Mouse (Mus musculus): ENCODE measurements around the gene Prkag2. TPM values are rescaled to one million over a fixed set of nuclear protein-coding genes. Genes with fewer than 3 reads are reported as not detected.

The Prkag2 gene
- total RNA-seq, 2 experiments from 2014 or later = 12.3 to 20.6 TPM

DNA sequence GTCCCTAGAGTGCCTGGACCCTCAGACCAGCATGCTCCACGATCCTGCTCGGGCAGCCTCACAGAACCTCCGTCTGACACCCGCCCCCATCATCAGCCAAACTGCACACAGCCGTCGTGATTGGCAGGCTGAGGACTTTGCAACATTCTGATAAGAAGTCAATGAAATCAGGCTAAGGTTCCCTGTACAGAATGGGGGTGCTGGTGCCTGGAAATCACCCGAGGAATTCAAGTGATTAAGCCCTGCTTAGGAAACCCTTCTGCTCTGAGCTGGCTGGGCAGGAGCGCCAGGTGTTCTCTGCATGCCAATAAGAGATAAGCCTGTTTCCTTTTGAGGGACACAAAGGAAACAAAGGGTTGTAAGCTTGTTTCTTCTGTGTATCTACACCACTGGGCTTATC lies 131.7 kb downstream of the Prkag2 start:
- no peak for DNase-seq

- DNase-seq = no peak
These were observed 132.4 kb downstream of the Prkag2 start for GRCm38 (mm10) chr5:24967898-24968535.

GRCm38 (mm10) chr5:24963776-24964175 lies 136.7 kb downstream of the Prkag2 start:
- peak; percentile 29 for DNase-seq

GRCm38 (mm10) chr5:24960791-24961190 lies 139.7 kb downstream of the Prkag2 start:
- peak; percentile 77 for DNase-seq

- no peak for DNase-seq
These were observed 140.7 kb downstream of the Prkag2 start for GRCm38 (mm10) chr5:24959758-24960157.

GRCm38 (mm10) chr5:24958596-24958995 lies 141.8 kb downstream of the Prkag2 start:
- no peak for DNase-seq

DNA sequence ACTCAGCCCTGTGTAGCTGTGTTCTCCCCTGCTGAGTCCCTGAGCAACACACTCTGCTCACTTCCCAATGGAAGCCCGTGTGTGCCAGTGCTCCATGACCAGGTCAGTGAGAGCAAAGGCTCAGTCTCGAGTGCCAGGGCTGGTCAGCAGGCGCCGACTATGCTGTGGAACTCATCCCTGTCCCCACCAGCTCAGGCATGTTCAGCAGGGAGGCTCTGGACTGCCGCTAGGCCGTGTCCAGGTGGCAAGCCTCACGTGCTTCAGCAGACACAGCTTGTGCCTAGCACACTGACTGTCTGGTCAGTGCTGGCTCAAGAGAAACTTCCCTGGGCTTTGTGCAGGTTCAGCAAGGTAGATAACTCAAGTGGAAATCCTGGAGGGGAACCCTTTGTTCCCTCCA lies 143.6 kb downstream of the Prkag2 start:
- DNase-seq = no peak

DNA sequence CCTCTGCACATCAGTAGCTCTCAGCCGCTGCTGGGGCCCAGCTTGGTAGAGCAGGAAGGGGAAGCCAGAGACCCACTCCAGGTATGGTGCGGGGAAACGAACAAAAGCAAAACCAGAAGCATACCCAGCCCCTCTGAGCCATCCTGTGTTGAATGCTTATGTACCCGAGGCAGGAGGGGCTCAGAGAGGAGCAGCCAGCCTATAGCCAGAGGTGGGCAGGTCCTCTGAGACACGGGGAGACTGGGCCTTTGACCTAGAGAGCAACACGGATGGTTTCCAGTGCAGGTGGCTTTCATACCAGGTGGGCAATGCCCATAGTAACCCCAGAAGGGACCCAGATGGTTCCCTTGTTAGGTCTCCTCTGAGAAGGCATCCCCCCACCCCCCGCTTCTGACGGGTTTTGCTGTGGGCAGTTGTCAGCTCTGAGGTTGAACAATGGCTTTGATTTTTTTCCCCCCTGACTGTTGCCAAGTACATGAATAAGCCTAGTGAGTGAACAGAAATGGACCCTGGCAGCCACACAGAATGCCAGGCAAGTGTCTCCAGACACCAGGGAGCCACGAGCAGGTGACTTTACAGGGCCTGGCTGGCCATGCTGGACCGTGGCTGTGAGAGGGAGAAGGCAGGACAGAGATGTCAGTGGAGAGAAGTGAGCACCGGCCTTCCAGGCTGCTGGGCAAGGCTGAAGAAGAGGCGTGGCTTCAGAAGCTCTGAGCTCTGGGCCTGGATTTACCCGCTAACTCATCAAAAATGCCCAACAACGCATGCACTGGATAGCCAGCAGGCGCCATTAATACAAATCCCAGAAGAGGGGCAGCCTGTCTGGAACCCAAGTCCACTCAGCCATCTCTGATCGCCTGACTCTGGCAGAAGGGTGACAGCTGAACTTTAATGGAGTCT lies 147.3 kb downstream of the Prkag2 start:
- DNase-seq = no peak

- DNase-seq = no peak
These were observed 148.2 kb downstream of the Prkag2 start for GRCm38 (mm10) chr5:24952212-24952611.

GRCm38 (mm10) chr5:24950891-24951574 lies 149.4 kb downstream of the Prkag2 start:
- no peak for DNase-seq

GRCm38 (mm10) chr5:24950039-24950438 lies 150.4 kb downstream of the Prkag2 start:
- no peak for DNase-seq

- DNase-seq = peak; percentile 25
These were observed 162.2 kb downstream of the Prkag2 start for GRCm38 (mm10) chr5:24938046-24938822.

DNA sequence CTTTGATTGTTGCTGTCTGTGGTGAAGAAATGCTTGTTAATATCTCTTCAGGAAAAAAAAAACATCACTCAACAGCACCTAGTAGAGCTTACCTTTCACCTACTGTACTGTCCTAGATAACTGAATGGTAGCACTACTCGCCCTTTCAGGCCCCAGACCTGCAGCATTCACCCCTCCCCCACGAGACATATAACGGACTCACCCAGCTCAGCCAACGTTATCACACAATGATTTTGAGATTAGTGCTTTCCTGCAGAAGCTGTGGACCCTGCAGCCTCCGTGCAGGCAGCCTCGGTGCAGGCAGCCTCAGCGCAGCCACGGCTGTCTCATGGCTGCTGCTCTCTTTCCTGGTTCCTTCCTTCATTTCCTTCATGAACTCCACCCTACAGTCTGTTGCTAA lies 164.0 kb downstream of the Prkag2 start:
- DNase-seq = no peak

DNA sequence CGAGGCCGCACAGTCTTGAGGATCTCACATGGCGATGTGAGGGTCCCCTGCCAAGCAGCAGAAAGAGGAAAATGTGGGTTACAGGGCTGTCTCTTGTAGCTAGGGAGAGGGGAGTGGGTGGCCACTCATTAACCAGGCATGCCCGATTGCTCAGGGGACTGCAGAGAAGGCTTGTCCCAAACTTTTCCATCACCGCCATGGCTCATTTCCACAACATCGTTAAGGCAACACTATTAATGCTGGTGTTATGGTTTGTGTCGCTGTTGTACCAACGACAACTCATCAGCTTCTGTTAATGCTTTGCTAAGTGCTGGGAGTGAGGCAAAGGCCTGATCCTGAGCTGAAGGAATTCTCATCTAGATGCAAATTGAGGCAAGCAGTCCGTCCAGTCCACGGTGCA lies 165.0 kb downstream of the Prkag2 start:
- no peak for DNase-seq

GRCm38 (mm10) chr5:24933760-24934159 lies 166.7 kb downstream of the Prkag2 start:
- no peak for DNase-seq

DNA sequence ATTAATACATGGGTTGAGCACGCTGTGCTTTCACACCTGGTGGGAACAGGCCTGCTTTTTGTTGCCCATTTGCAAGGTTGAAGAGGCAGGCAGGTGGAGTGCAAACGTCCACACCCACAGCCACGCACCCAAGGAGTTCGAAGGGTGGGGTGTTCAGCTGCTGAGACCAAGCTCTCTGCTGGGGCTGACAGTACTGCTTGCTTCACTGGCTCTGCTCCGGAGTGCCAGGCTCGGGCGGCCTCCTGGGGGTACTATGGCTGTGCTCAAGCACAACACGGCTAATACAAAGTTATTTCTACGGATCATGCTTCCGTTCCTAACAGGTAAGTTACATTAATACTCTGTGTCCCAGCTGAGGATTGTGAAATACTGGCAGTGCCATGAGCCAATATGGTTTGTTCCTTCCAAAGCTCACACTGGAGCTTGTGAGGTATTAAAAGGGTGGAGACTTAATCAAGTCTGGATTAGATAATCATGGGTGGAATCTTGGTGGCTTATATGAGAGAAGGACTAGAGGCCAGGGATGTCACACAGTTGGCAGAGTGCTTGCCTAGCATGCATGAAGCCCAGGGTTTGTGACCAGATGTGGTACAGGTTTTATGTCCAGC lies 168.8 kb downstream of the Prkag2 start:
- no peak for DNase-seq

DNA sequence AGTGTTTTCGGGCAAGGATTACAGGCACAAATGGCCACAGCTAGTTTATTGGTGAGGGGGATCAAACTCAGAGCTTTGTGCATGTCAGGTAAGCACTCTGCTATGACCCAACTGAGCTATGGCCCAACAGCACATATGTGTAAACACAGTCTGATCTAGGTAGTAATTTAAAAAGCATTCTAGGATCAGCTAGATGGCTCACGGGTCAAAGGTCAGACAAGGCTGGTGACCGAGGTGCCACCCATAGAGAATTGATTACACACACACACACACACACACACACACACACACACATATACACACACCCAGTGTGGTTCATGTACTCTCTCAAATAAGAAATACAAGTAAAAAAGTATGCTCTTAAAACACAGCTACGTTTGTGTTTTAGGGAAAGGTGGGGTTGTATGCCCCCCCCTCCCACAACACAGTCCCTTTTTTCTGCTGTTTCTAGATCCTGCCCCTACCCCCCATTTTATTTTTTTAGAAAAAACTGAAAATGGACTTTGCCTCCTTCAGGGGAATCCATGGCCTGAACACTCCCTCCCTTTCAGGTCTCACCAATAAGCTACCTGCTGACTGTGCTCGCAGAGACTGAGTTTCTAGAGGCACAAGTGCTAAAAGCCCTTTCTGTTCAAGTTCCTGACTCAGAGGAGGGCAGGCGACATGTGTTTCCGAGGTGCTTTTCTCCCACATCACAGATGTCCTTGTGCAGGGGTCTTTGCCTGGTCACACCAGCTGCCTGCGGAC lies 169.4 kb downstream of the Prkag2 start:
- DNase-seq = no peak

- DNase-seq = no peak
These were observed 171.6 kb downstream of the Prkag2 start for GRCm38 (mm10) chr5:24928816-24929215.

- DNase-seq = no peak
These were observed 172.7 kb downstream of the Prkag2 start for GRCm38 (mm10) chr5:24927706-24928105.

- peak; percentile 26 for DNase-seq
These were observed 181.3 kb downstream of the Prkag2 start for GRCm38 (mm10) chr5:24919155-24919554.

- DNase-seq = no peak
These were observed 183.9 kb downstream of the Prkag2 start for GRCm38 (mm10) chr5:24916511-24916910.
